Comparison of ENCODE assay signal across 19 mouse cellular contexts in genomic region chr11:118260081-118260480, GRCm38 (mm10). TPM values are rescaled to one million over a fixed set of nuclear protein-coding genes. Genes with fewer than 3 reads are reported as not detected.
DNase-seq lines count a peak whose midpoint lies in the region; ATAC-seq and TF ChIP-seq lines count a peak whose summit lies in the region.
"Had no signal": no experiment of that assay in that cellular context is flagged by ENCODE, and none has a peak within 500 bp of the region (broad histone marks: within the 10 kb centered on the region; RNA-seq: fewer than 3 reads in every experiment).

No protein-coding gene starts in this region.

- no peak for DNase-seq in frontal cortex, postnatal 25 days (ENCODE audit: low spot score in 2 of 2)
- DNase-seq in CD4-positive, CD25-positive, alpha-beta regulatory T cell, adult 2 months (ENCODE audit: low read depth, low spot score) = peak; percentile 66
- DNase-seq in thymus, adult 2 months = peak; percentile 51
- no peak for DNase-seq in left cerebral cortex, adult 9 months (ENCODE audit: low spot score in 2 of 2)
- DNase-seq in adrenal gland, postnatal 14 days = no peak
- no peak for DNase-seq in kidney, adult 2 months
- DNase-seq: cerebellum, adult 18-20 months; cerebellum, postnatal 36 days; gastrocnemius, postnatal 36 days; kidney, postnatal 4 days had no signal

- peaks cover 16% of the 10 kb centered on the region; the same call in 1 of the 2 replicates for H3K36me3 ChIP-seq in thymus, adult 2 months (ENCODE audit: control insufficient read depth, insufficient read depth, low read length)
- H3K36me3 ChIP-seq in kidney, adult 2 months (ENCODE audit: control insufficient read depth, insufficient read depth, low read length) = no peaks in the 10 kb centered on the region; the same call in 1 of the 2 replicates

- TF ChIP-seq CTCF in thymus, adult 2 months (IDR thresholded peaks at IDR 0.05; ENCODE audit: borderline replicate concordance, control insufficient read depth, extremely low read depth, insufficient read depth, low read length, poor library complexity) = no peak
- no peak for TF ChIP-seq CTCF in kidney, adult 2 months (conservative IDR thresholded peaks at IDR 0.05; ENCODE audit: insufficient read depth, insufficient read length, low read depth, low read length)

- H3K27me3 ChIP-seq in thymus, adult 2 months (ENCODE audit: control insufficient read depth, insufficient read depth, low read length) = no peaks in the 10 kb centered on the region
- H3K27me3 ChIP-seq in kidney, adult 2 months (replicated peaks; ENCODE audit: control insufficient read depth, insufficient read depth, low read length) = no peaks in the 10 kb centered on the region
- H3K27me3 ChIP-seq: embryonic facial prominence, embryonic 12.5 days; kidney, embryonic 15.5 days; limb, embryonic 12.5 days; midbrain, embryonic 12.5 days had no signal

- 0 out of 2 replicates have a peak overlapping the region, but pooled peaks have one; percentile 9 for H3K27ac ChIP-seq in brown adipose tissue, adult 24 weeks (replicated peaks; ENCODE audit: low read depth, low read length)
- peak overlapping the region; percentile 96 for H3K27ac ChIP-seq in thymus, adult 2 months (ENCODE audit: control insufficient read depth, insufficient read depth, low read length)
- H3K27ac ChIP-seq in kidney, adult 2 months (ENCODE audit: insufficient read depth, low read depth, low read length) = no peak overlapping the region
- H3K27ac ChIP-seq: embryonic facial prominence, embryonic 12.5 days; kidney, embryonic 15.5 days; limb, embryonic 12.5 days; liver, embryonic 14.5 days; midbrain, embryonic 12.5 days had no signal

- 0 out of 2 replicates have a peak, but pooled peaks cover 4% of the 10 kb centered on the region for H3K4me1 ChIP-seq in brown adipose tissue, adult 24 weeks (ENCODE audit: control insufficient read depth, insufficient read depth, insufficient read length, low read length)
- H3K4me1 ChIP-seq in thymus, adult 2 months (replicated peaks; ENCODE audit: control insufficient read depth, insufficient read depth, low read length) = peaks cover 31% of the 10 kb centered on the region
- no peaks in the 10 kb centered on the region for H3K4me1 ChIP-seq in kidney, adult 2 months (ENCODE audit: control insufficient read depth, insufficient read depth, low read length)
- H3K4me1 ChIP-seq: kidney, embryonic 15.5 days; midbrain, embryonic 12.5 days had no signal

- H3K4me3 ChIP-seq in brown adipose tissue, adult 24 weeks (ENCODE audit: insufficient read depth, low read depth, low read length) = no peak overlapping the region
- H3K4me3 ChIP-seq in thymus, adult 2 months (ENCODE audit: control insufficient read depth, insufficient read depth, low read length) = peak overlapping the region; percentile 38
- H3K4me3 ChIP-seq in kidney, adult 2 months (ENCODE audit: insufficient read depth, low read depth, low read length) = no peak overlapping the region
- H3K4me3 ChIP-seq: embryonic facial prominence, embryonic 12.5 days; kidney, embryonic 15.5 days; limb, embryonic 12.5 days; midbrain, embryonic 12.5 days had no signal

- WGBS in thymus, adult 2 months = 11% methylated on average over 8 of the region's 8 CpGs
- WGBS in kidney, adult 2 months = 67% methylated on average over 8 of the region's 8 CpGs

- peak; percentile 36; the same call in 1 of the 2 replicates for ATAC-seq in frontal cortex, adult (ENCODE audit: low TSS enrichment)
- ATAC-seq: forebrain, embryonic 14.5 days; lung, postnatal 0 days had no signal

- TF ChIP-seq POLR2A in thymus, adult 2 months (IDR thresholded peaks at IDR 0.05; ENCODE audit: control insufficient read depth, extremely low read depth, insufficient read depth, low read length, poor library complexity) = 0 out of 2 replicates have a peak, but pooled peaks have one; percentile 17
- no peak for TF ChIP-seq POLR2A in kidney, adult 2 months (IDR thresholded peaks at IDR 0.05; ENCODE audit: low read depth, low read length)

RNA-seq across cellular contexts. Expression of gene Cyth1, which starts 11.7 kb away (rescaled TPM):
- polyA plus RNA-seq in brown adipose tissue, adult 24 weeks (2012; ENCODE audit: insufficient read depth, insufficient read length, missing spikeins) = 37.2 and 41.9 TPM in 2 replicates
- 66.7 and 70.0 TPM in 2 replicates for polyA plus RNA-seq in thymus, adult 2 months (2012; rRNA removed)
- total RNA-seq in adrenal gland, postnatal 14 days (2021) = 48.7 and 60.8 TPM in 2 replicates
- 18.9 and 19.5 TPM in 2 replicates for polyA plus RNA-seq in kidney, adult 2 months (2012; rRNA removed)

RNA-seq across cellular contexts. Expression of gene Usp36, which starts 30.0 kb away (rescaled TPM):
- polyA plus RNA-seq in brown adipose tissue, adult 24 weeks (2012; ENCODE audit: insufficient read depth, insufficient read length, missing spikeins) = 5.5 and 7.6 TPM in 2 replicates
- polyA plus RNA-seq in thymus, adult 2 months (2012; rRNA removed) = 28.8 and 34.6 TPM in 2 replicates
- total RNA-seq in adrenal gland, postnatal 14 days (2021) = 23.0 and 24.2 TPM in 2 replicates
- 11.2 and 12.3 TPM in 2 replicates for polyA plus RNA-seq in kidney, adult 2 months (2012; rRNA removed)

Comparison
In these comparisons a context has a peak if more than half of its experiments do, and no peak if none do; other contexts are left out.
1. DNase-seq: peak in CD4-positive, CD25-positive, alpha-beta regulatory T cell, adult 2 months (single experiment) and thymus, adult 2 months (single experiment); none in frontal cortex, postnatal 25 days (0 of 2), left cerebral cortex, adult 9 months (0 of 2), adrenal gland, postnatal 14 days (single experiment) and kidney, adult 2 months (single experiment).